Mouse (Mus musculus) kidney, embryonic 16.5 days (tissue): ENCODE measurements around the gene Gp1ba. TPM values are rescaled to one million over a fixed set of nuclear protein-coding genes. Genes with fewer than 3 reads are reported as not detected.

ENCODE experiments used
- ATAC-seq: fragments of 200-750 bp; cut with Nextera tagmentation; 2 replicates; pipeline ENCODE4 v1.8.0; 2017; ENCODE audit warnings: moderate TSS enrichment; ENCODE audit not compliant: low FRiP score, low TSS enrichment
- H3K27ac ChIP-seq: fragments of 300-500 bp; sonication (generic); 2 replicates; pipeline ENCODE4 v1.5.1; 2014; ENCODE audit warnings: low read length
- H3K27me3 ChIP-seq: fragments of 300-500 bp; sonication (generic); 2 replicates; pipeline ENCODE4 v1.6.1; 2014; ENCODE audit warnings: low read length, control low read depth, mixed read lengths; ENCODE audit not compliant: insufficient read depth
- H3K36me3 ChIP-seq: fragments of 300-500 bp; sonication (generic); 2 replicates; pipeline ENCODE4 v1.6.1; 2014; ENCODE audit warnings: low read length, control low read depth, mixed read lengths; ENCODE audit not compliant: insufficient read depth
- H3K4me1 ChIP-seq: fragments of 300-500 bp; sonication (generic); 2 replicates; pipeline ENCODE4 v1.6.1; 2014; ENCODE audit warnings: low read length, control low read depth, mixed read lengths; ENCODE audit not compliant: insufficient read depth
- H3K4me2 ChIP-seq: fragments of 300-500 bp; sonication (generic); replicated peaks from 2 replicates; pipeline ENCODE4 v1.6.1; 2014; ENCODE audit warnings: low read depth, low read length
- H3K4me3 ChIP-seq: fragments of 300-500 bp; sonication (generic); 2 replicates; pipeline ENCODE4 v1.5.1; 2014; ENCODE audit warnings: mild to moderate bottlenecking, low read length
- H3K9ac ChIP-seq: fragments of 300-500 bp; sonication (generic); replicated peaks from 2 replicates; pipeline ENCODE4 v1.6.1; 2014; ENCODE audit warnings: low read length
- H3K9me3 ChIP-seq: fragments of 300-500 bp; sonication (generic); 2 replicates; pipeline ENCODE4 v1.6.1; 2016; ENCODE audit warnings: low read length, control low read depth
- WGBS: fragments of 180-500 bp; shearing (Covaris S2); extraction: QIAGEN DNeasy Blood & Tissue Kit; methylation state at CpG from one replicate; pipeline ENCODE4 v1.1.7; 2014; 5-methylcytosine and 5-hydroxymethylcytosine counted together
- polyA plus RNA-seq: library from polyadenylated mRNA; unstranded; fragments of >200 nt; fragmentation: Nextera tagmentation; extraction: Ambion mirVana; gene quantifications from 2 replicates; pipeline ENCODE4 v1.2.1, GENCODE M21; 2015

The Gp1ba gene
- polyA plus RNA-seq = 0.11 and 0.21 TPM in 2 replicates

GRCm38 (mm10) chr11:70638714-70639278, at the start of gene Gp1ba:
Gp1ba (plus strand) TSS chr11:70639122.
- no peak for ATAC-seq
- H3K27me3 ChIP-seq = no peaks in the 10 kb centered on the region
- no peaks in the 10 kb centered on the region for H3K9me3 ChIP-seq
- no peak within 1 kb of the TSS for H3K9ac ChIP-seq
- H3K4me2 ChIP-seq = no peak within 1 kb of the TSS
- no peak within 1 kb of the TSS for H3K27ac ChIP-seq
- no peak within 1 kb of the TSS for H3K4me3 ChIP-seq
- H3K36me3 ChIP-seq = 0 out of 2 replicates have a peak, but pooled peaks cover 8% of the 10 kb centered on the region
- H3K4me1 ChIP-seq = no peaks in the 10 kb centered on the region
- 39% methylated on average over 5 of the region's 5 CpGs for WGBS

GRCm38 (mm10) chr11:70591733-70592132, 47.2 kb upstream of the Gp1ba start:
- Histone ChIP-seq H3K4me3 (no peak overlapping the region), H3K9me3 (no peaks in the 10 kb centered on the region), H3K4me1 (peaks cover 20% of the 10 kb centered on the region), H3K27ac (no peak overlapping the region), H3K36me3 (no peaks in the 10 kb centered on the region), H3K27me3 (no peaks in the 10 kb centered on the region), H3K9ac (no peak overlapping the region), H3K4me2 (no peak overlapping the region)
- no peak for ATAC-seq
- WGBS = 76% methylated on average over 1 of the region's 1 CpGs

- H3K4me1 ChIP-seq = peaks cover 20% of the 10 kb centered on the region
- WGBS = 68% methylated on average over 15 of the region's 15 CpGs
- peak overlapping the region; percentile 48; the same call in 1 of the 2 replicates for H3K27ac ChIP-seq
- H3K36me3 ChIP-seq = peaks cover 16% of the 10 kb centered on the region
- H3K4me3 ChIP-seq = no peak overlapping the region
- H3K4me2 ChIP-seq = no peak overlapping the region; the same call in 1 of the 2 replicates
- no peaks in the 10 kb centered on the region for H3K27me3 ChIP-seq
- no peak for ATAC-seq
- peak overlapping the region; percentile 25; the same call in 1 of the 2 replicates for H3K9ac ChIP-seq
- no peaks in the 10 kb centered on the region for H3K9me3 ChIP-seq
Measured at GRCm38 (mm10) chr11:70594253-70594989, 44.5 kb upstream of the Gp1ba start.

GRCm38 (mm10) chr11:70595638-70596037, 43.3 kb upstream of the Gp1ba start:
- 68% methylated on average over 2 of the region's 2 CpGs for WGBS
- H3K27ac ChIP-seq = no peak overlapping the region
- no peak for ATAC-seq

GRCm38 (mm10) chr11:70596094-70596493, 42.8 kb upstream of the Gp1ba start:
- Histone ChIP-seq H3K27ac (no peak overlapping the region; the same call in 1 of the 2 replicates), H3K4me2 (no peak overlapping the region), H3K27me3 (no peaks in the 10 kb centered on the region), H3K9me3 (no peaks in the 10 kb centered on the region), H3K4me1 (peaks cover 20% of the 10 kb centered on the region), H3K9ac (no peak overlapping the region), H3K36me3 (peaks cover 16% of the 10 kb centered on the region), H3K4me3 (no peak overlapping the region)
- 75% methylated on average over 4 of the region's 4 CpGs for WGBS
- no peak for ATAC-seq

More at GRCm38 (mm10) chr11:70595638-70596037, 43.3 kb upstream of the Gp1ba start:
- H3K4me1 ChIP-seq = peaks cover 20% of the 10 kb centered on the region
- H3K27me3 ChIP-seq = no peaks in the 10 kb centered on the region
- no peak overlapping the region for H3K4me3 ChIP-seq
- no peak overlapping the region for H3K4me2 ChIP-seq
- no peak overlapping the region for H3K9ac ChIP-seq
- no peaks in the 10 kb centered on the region for H3K9me3 ChIP-seq
- peaks cover 16% of the 10 kb centered on the region for H3K36me3 ChIP-seq

GRCm38 (mm10) chr11:70597301-70597700, 41.6 kb upstream of the Gp1ba start:
- Histone ChIP-seq H3K27ac (no peak overlapping the region), H3K4me3 (no peak overlapping the region), H3K36me3 (peaks cover 25% of the 10 kb centered on the region), H3K4me2 (no peak overlapping the region), H3K9ac (no peak overlapping the region), H3K27me3 (no peaks in the 10 kb centered on the region), H3K9me3 (no peaks in the 10 kb centered on the region), H3K4me1 (peaks cover 12% of the 10 kb centered on the region)
- ATAC-seq = no peak
- WGBS = 87% methylated on average over 6 of the region's 6 CpGs

GRCm38 (mm10) chr11:70598451-70598953, 40.4 kb upstream of the Gp1ba start:
- Histone ChIP-seq H3K4me1 (peaks cover 12% of the 10 kb centered on the region), H3K36me3 (peaks cover 33% of the 10 kb centered on the region), H3K4me3 (no peak overlapping the region), H3K9me3 (no peaks in the 10 kb centered on the region), H3K27ac (no peak overlapping the region), H3K27me3 (no peaks in the 10 kb centered on the region), H3K9ac (no peak overlapping the region), H3K4me2 (no peak overlapping the region)
- WGBS = 88% methylated on average over 9 of the region's 9 CpGs
- ATAC-seq = no peak

- H3K4me1 ChIP-seq = peaks cover 11% of the 10 kb centered on the region; the same call in 1 of the 2 replicates
- H3K4me3 ChIP-seq = no peak overlapping the region
- ATAC-seq = no peak
- H3K9ac ChIP-seq = no peak overlapping the region
- peaks cover 78% of the 10 kb centered on the region for H3K36me3 ChIP-seq
- no peak overlapping the region for H3K4me2 ChIP-seq
- no peaks in the 10 kb centered on the region for H3K9me3 ChIP-seq
- H3K27ac ChIP-seq = no peak overlapping the region
- WGBS = 54% methylated on average over 14 of the region's 14 CpGs
- no peaks in the 10 kb centered on the region for H3K27me3 ChIP-seq
Measured at GRCm38 (mm10) chr11:70605024-70605566, 33.8 kb upstream of the Gp1ba start.

GRCm38 (mm10) chr11:70606717-70607116, 32.2 kb upstream of the Gp1ba start:
- Histone ChIP-seq H3K9ac (no peak overlapping the region), H3K4me2 (no peak overlapping the region), H3K27me3 (no peaks in the 10 kb centered on the region), H3K4me3 (no peak overlapping the region), H3K27ac (no peak overlapping the region), H3K9me3 (no peaks in the 10 kb centered on the region), H3K4me1 (peaks cover 11% of the 10 kb centered on the region; the same call in 1 of the 2 replicates), H3K36me3 (peaks cover 89% of the 10 kb centered on the region)
- no peak for ATAC-seq
- 72% methylated on average over 12 of the region's 12 CpGs for WGBS
